9 mouse cellular contexts compared by ENCODE assay signal in the genomic region with DNA sequence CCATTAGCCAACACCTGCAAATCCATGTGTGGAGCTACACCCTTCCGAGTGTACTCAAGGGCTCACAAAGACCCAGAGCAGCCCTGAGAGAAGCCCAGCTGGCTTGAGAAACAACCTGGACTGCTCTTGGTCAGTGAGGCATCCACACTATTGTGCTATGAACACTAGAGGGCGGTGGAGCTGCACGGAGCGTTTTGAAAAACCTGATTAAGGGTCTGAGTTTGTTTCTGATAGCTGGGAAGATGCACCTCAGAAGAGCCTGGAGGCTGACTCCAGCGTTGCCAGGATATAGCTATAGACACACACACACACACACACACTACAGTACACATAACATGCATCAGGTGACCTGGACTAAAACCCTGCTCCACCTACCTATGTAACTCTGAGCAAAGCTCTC.
DNase-seq lines count a peak whose midpoint lies in the region; ATAC-seq and TF ChIP-seq lines count a peak whose summit lies in the region.
"Had no signal": no experiment of that assay in that cellular context is flagged by ENCODE, and none has a peak within 500 bp of the region (broad histone marks: within the 10 kb centered on the region; RNA-seq: fewer than 3 reads in every experiment).

No protein-coding gene starts in this region.

- peak; percentile 40 for DNase-seq in liver
- no peak for DNase-seq in liver, embryonic 11.5 days (ENCODE audit: low spot score)
- DNase-seq in cerebellum, postnatal 10 days: peak; percentile 86 to 90
- DNase-seq in frontal cortex, adult 2 months (ENCODE audit: extremely low spot score in 1 of 2, low spot score in 1 of 2): peak; percentile 11 to 82
- peak; percentile 58 for DNase-seq in kidney, adult 18-20 months
- peak; percentile 71 for DNase-seq in left cerebral cortex, postnatal 4 days
- peak; percentile 87 for DNase-seq in midbrain, postnatal 0 days (ENCODE audit: low spot score)

- no peaks in the 10 kb centered on the region for H3K9me3 ChIP-seq in liver, embryonic 11.5 days (ENCODE audit: control insufficient read depth, low read length)
- H3K9me3 ChIP-seq in midbrain, postnatal 0 days (ENCODE audit: low read length): no peaks in the 10 kb centered on the region
- no peaks in the 10 kb centered on the region for H3K9me3 ChIP-seq in stomach, embryonic 15.5 days

- intact Hi-C loops in left cerebral cortex, postnatal 4 days (cut with DNase I): loop anchor here (2.0 to 10.0 kb wide), 2 partner anchors 212 to 772 kb away; no protein-coding TSS in a partner anchor

- no peaks in the 10 kb centered on the region for H3K4me1 ChIP-seq in liver, embryonic 11.5 days (replicated peaks; ENCODE audit: control insufficient read depth, insufficient read depth, low read length)
- H3K4me1 ChIP-seq in midbrain, postnatal 0 days (ENCODE audit: insufficient read depth, low read length): no peaks in the 10 kb centered on the region
- no peaks in the 10 kb centered on the region for H3K4me1 ChIP-seq in stomach, embryonic 15.5 days

- no peaks in the 10 kb centered on the region for H3K27me3 ChIP-seq in liver, embryonic 11.5 days (replicated peaks; ENCODE audit: control insufficient read depth, insufficient read depth, low read length)
- H3K27me3 ChIP-seq in midbrain, postnatal 0 days (ENCODE audit: insufficient read depth, low read length): no peaks in the 10 kb centered on the region
- H3K27me3 ChIP-seq in stomach, embryonic 15.5 days (replicated peaks): no peaks in the 10 kb centered on the region

- H3K4me3 ChIP-seq in liver, embryonic 11.5 days (ENCODE audit: low read depth, low read length): no peak overlapping the region
- H3K4me3 ChIP-seq in midbrain, postnatal 0 days (ENCODE audit: low read depth, low read length): no peak overlapping the region
- no peak overlapping the region for H3K4me3 ChIP-seq in stomach, embryonic 15.5 days (replicated peaks)
- H3K4me3 ChIP-seq: myocyte had no signal

- H3K9ac ChIP-seq in liver, embryonic 11.5 days (ENCODE audit: low read depth, low read length): no peak overlapping the region
- H3K9ac ChIP-seq in midbrain, postnatal 0 days (replicated peaks; ENCODE audit: low read length, poor library complexity, severe bottlenecking): no peak overlapping the region
- H3K9ac ChIP-seq in stomach, embryonic 15.5 days: no peak overlapping the region

- H3K36me3 ChIP-seq in liver, embryonic 11.5 days (ENCODE audit: control insufficient read depth, insufficient read depth, low read length): no peaks in the 10 kb centered on the region
- H3K36me3 ChIP-seq in midbrain, postnatal 0 days (ENCODE audit: insufficient read depth, low read length): no peaks in the 10 kb centered on the region
- no peaks in the 10 kb centered on the region for H3K36me3 ChIP-seq in stomach, embryonic 15.5 days

- peak; percentile 97 for TF ChIP-seq CTCF in midbrain, postnatal 0 days (IDR thresholded peaks at IDR 0.05)

- H3K4me2 ChIP-seq in liver, embryonic 11.5 days: no peak overlapping the region
- no peak overlapping the region for H3K4me2 ChIP-seq in midbrain, postnatal 0 days (ENCODE audit: low read depth, low read length, poor library complexity, severe bottlenecking)
- no peak overlapping the region for H3K4me2 ChIP-seq in stomach, embryonic 15.5 days

- ATAC-seq in liver, embryonic 11.5 days (replicated peaks; ENCODE audit: low FRiP score): no peak; the same call in 1 of the 2 replicates
- peak; percentile 74; the same call in 1 of the 2 replicates for ATAC-seq in midbrain, postnatal 0 days (ENCODE audit: low FRiP score)
- ATAC-seq in stomach, embryonic 15.5 days (ENCODE audit: insufficient read depth, low FRiP score, low read depth): peak; percentile 60; the same call in 1 of the 2 replicates

- no peak overlapping the region for H3K27ac ChIP-seq in liver, embryonic 11.5 days (ENCODE audit: low read depth, low read length)
- no peak overlapping the region for H3K27ac ChIP-seq in midbrain, postnatal 0 days (ENCODE audit: low read depth, low read length)
- H3K27ac ChIP-seq in stomach, embryonic 15.5 days: no peak overlapping the region

- WGBS in liver, embryonic 11.5 days: 12% methylated on average over 5 of the region's 5 CpGs
- WGBS in midbrain, postnatal 0 days: 8% methylated on average over 5 of the region's 5 CpGs
- 12% methylated on average over 5 of the region's 5 CpGs for WGBS in stomach, embryonic 15.5 days
